Mouse (Mus musculus) heart, embryonic 10.5 days (tissue): ENCODE data around the gene Tpx2. TPM values are rescaled to one million over a fixed set of nuclear protein-coding genes. Genes with fewer than 3 reads are reported as not detected.

Experiments
- DNase-seq: peaks from one replicate; pipeline ENCODE4 v3.0.0-alpha.2; 2017; ENCODE audit warnings: low spot score
- H3K27ac ChIP-seq: fragments of 300-500 bp; sonication (generic); 2 replicates; pipeline ENCODE4 v1.5.1; 2016; ENCODE audit warnings: mild to moderate bottlenecking
- H3K27me3 ChIP-seq: fragments of 300-500 bp; sonication (generic); 2 replicates; pipeline ENCODE4 v1.6.1; 2016; ENCODE audit warnings: mild to moderate bottlenecking; ENCODE audit not compliant: poor library complexity, insufficient read depth, severe bottlenecking
- H3K36me3 ChIP-seq: fragments of 300-500 bp; sonication (generic); 2 replicates; pipeline ENCODE4 v1.6.1; 2016; ENCODE audit warnings: mild to moderate bottlenecking, moderate library complexity
- H3K4me1 ChIP-seq: fragments of 300-500 bp; sonication (generic); 2 replicates; pipeline ENCODE4 v1.6.1; 2016; ENCODE audit warnings: mild to moderate bottlenecking
- H3K4me3 ChIP-seq: fragments of 300-500 bp; sonication (generic); 2 replicates; pipeline ENCODE4 v1.5.1; 2016; ENCODE audit warnings: mild to moderate bottlenecking, moderate library complexity
- H3K9me3 ChIP-seq: fragments of 300-500 bp; sonication (generic); 2 replicates; pipeline ENCODE4 v1.6.1; 2016; ENCODE audit warnings: mild to moderate bottlenecking, moderate library complexity
- whole genome bisulfite sequencing: fragments of 180-500 bp; shearing (Covaris S2); methylation state at CpG from one replicate; pipeline ENCODE4 v1.1.7; 2016; 5-methylcytosine and 5-hydroxymethylcytosine counted together
- polyA plus RNA-seq: library from polyadenylated mRNA; unstranded; fragments of >200 nt; fragmentation: Nextera tagmentation; extraction: Ambion mirVana; gene quantifications from 2 replicates; pipeline ENCODE4 v1.2.1, GENCODE M21; 2016

Gene Tpx2
- polyA plus RNA-seq, 1 experiment from 2014 or later, result 97.0 TPM

- no peak for DNase-seq
- Histone ChIP-seq H3K9me3 (no peaks in the 10 kb centered on the region), H3K36me3 (no peaks in the 10 kb centered on the region), H3K27ac (peak overlapping the region; percentile 69), H3K4me3 (no peak overlapping the region), H3K4me1 (peaks cover 81% of the 10 kb centered on the region), H3K27me3 (peaks cover 46% of the 10 kb centered on the region)
- WGBS, result 39% methylated on average over 14 of the region's 14 CpGs
Observed at GRCm38 (mm10) chr2:152928219-152928987, 80.6 kb downstream of the Tpx2 start.

GRCm38 (mm10) chr2:152928988-152929370 is 81.2 kb downstream of the Tpx2 start:
- no peak overlapping the region for H3K4me3 ChIP-seq
- H3K36me3 ChIP-seq, result no peaks in the 10 kb centered on the region
- DNase-seq, result no peak
- 68% methylated on average over 3 of the region's 3 CpGs for WGBS
- no peaks in the 10 kb centered on the region for H3K9me3 ChIP-seq
- peaks cover 80% of the 10 kb centered on the region for H3K4me1 ChIP-seq
- H3K27ac ChIP-seq, result peak overlapping the region; percentile 13; the same call in 1 of the 2 replicates
- peaks cover 46% of the 10 kb centered on the region for H3K27me3 ChIP-seq

GRCm38 (mm10) chr2:152930276-152930675 is 82.5 kb downstream of the Tpx2 start:
- WGBS, result 29% methylated on average over 2 of the region's 2 CpGs
- H3K4me1 ChIP-seq, result peaks cover 67% of the 10 kb centered on the region
- H3K27me3 ChIP-seq, result peaks cover 50% of the 10 kb centered on the region
- DNase-seq, result no peak
- H3K27ac ChIP-seq, result peak overlapping the region; percentile 49
- no peaks in the 10 kb centered on the region for H3K36me3 ChIP-seq
- H3K9me3 ChIP-seq, result no peaks in the 10 kb centered on the region
- H3K4me3 ChIP-seq, result no peak overlapping the region

- no peak for DNase-seq
- Histone ChIP-seq H3K4me3 (no peak overlapping the region), H3K9me3 (no peaks in the 10 kb centered on the region), H3K36me3 (no peaks in the 10 kb centered on the region), H3K4me1 (peaks cover 54% of the 10 kb centered on the region), H3K27ac (0 out of 2 replicates have a peak overlapping the region, but pooled peaks have one; percentile 8), H3K27me3 (peaks cover 58% of the 10 kb centered on the region)
- 63% methylated on average over 11 of the region's 12 CpGs for WGBS
Observed at GRCm38 (mm10) chr2:152931456-152932160, 83.8 kb downstream of the Tpx2 start.

GRCm38 (mm10) chr2:152933048-152933447 is 85.3 kb downstream of the Tpx2 start, which contains the start of gene Foxs1:
Gene Foxs1, minus strand, starts transcription at chr2:152933208.
- DNase-seq, result no peak

GRCm38 (mm10) chr2:152933614-152934013 is 85.8 kb downstream of the Tpx2 start:
- Histone ChIP-seq H3K27me3 (peaks cover 56% of the 10 kb centered on the region), H3K4me1 (peaks cover 36% of the 10 kb centered on the region), H3K36me3 (no peaks in the 10 kb centered on the region), H3K4me3 (no peak overlapping the region), H3K27ac (no peak overlapping the region), H3K9me3 (no peaks in the 10 kb centered on the region)
- no peak for DNase-seq
- 34% methylated on average over 5 of the region's 5 CpGs for WGBS

More at GRCm38 (mm10) chr2:152933048-152933447, 85.3 kb downstream of the Tpx2 start, which contains the start of gene Foxs1:
- Histone ChIP-seq H3K27ac (peak within 1 kb of the TSS; percentile 44), H3K36me3 (no peaks in the 10 kb centered on the region), H3K9me3 (no peaks in the 10 kb centered on the region), H3K4me1 (peaks cover 41% of the 10 kb centered on the region), H3K4me3 (no peak within 1 kb of the TSS), H3K27me3 (peaks cover 56% of the 10 kb centered on the region)
- WGBS, result 29% methylated on average over 9 of the region's 9 CpGs

- H3K9me3 ChIP-seq, result no peaks in the 10 kb centered on the region
- H3K4me3 ChIP-seq, result no peak overlapping the region
- H3K36me3 ChIP-seq, result no peaks in the 10 kb centered on the region
- peaks cover 87% of the 10 kb centered on the region for H3K27me3 ChIP-seq
- H3K27ac ChIP-seq, result no peak overlapping the region
- H3K4me1 ChIP-seq, result peaks cover 14% of the 10 kb centered on the region
- 10% methylated on average over 4 of the region's 4 CpGs for WGBS
- DNase-seq, result no peak
Observed at GRCm38 (mm10) chr2:152939846-152940245, 92.1 kb downstream of the Tpx2 start.

- Histone ChIP-seq H3K4me3 (no peak overlapping the region), H3K9me3 (no peaks in the 10 kb centered on the region), H3K27me3 (peaks cover 87% of the 10 kb centered on the region), H3K27ac (no peak overlapping the region), H3K4me1 (peaks cover 14% of the 10 kb centered on the region), H3K36me3 (no peaks in the 10 kb centered on the region)
- no peak for DNase-seq
- 82% methylated on average over 6 of the region's 6 CpGs for WGBS
Observed at GRCm38 (mm10) chr2:152941106-152941505, 93.3 kb downstream of the Tpx2 start.

GRCm38 (mm10) chr2:152941776-152942175 is 94.0 kb downstream of the Tpx2 start:
- peaks cover 14% of the 10 kb centered on the region for H3K4me1 ChIP-seq
- no peaks in the 10 kb centered on the region for H3K36me3 ChIP-seq
- H3K4me3 ChIP-seq, result no peak overlapping the region
- H3K9me3 ChIP-seq, result no peaks in the 10 kb centered on the region
- H3K27ac ChIP-seq, result no peak overlapping the region
- no peak for DNase-seq
- WGBS, result 25% methylated on average over 7 of the region's 7 CpGs
- peaks cover 88% of the 10 kb centered on the region for H3K27me3 ChIP-seq

GRCm38 (mm10) chr2:152942898-152943515 is 95.2 kb downstream of the Tpx2 start:
- H3K27me3 ChIP-seq, result peaks cover 99% of the 10 kb centered on the region
- no peaks in the 10 kb centered on the region for H3K9me3 ChIP-seq
- peak overlapping the region; percentile 68 for H3K4me3 ChIP-seq
- peaks cover 14% of the 10 kb centered on the region for H3K4me1 ChIP-seq
- DNase-seq, result no peak
- no peaks in the 10 kb centered on the region for H3K36me3 ChIP-seq
- WGBS, result under 1% methylated on average over 64 of the region's 65 CpGs
- peak overlapping the region; percentile 62 for H3K27ac ChIP-seq

- Histone ChIP-seq H3K27ac (0 out of 2 replicates have a peak overlapping the region, but pooled peaks have one; percentile 62), H3K4me3 (peak overlapping the region; percentile 68), H3K27me3 (peaks cover 99% of the 10 kb centered on the region), H3K4me1 (peaks cover 14% of the 10 kb centered on the region), H3K36me3 (no peaks in the 10 kb centered on the region), H3K9me3 (no peaks in the 10 kb centered on the region)
- WGBS, result 5% methylated on average over 8 of the region's 8 CpGs
- DNase-seq, result no peak
Observed at GRCm38 (mm10) chr2:152943568-152943967, 95.8 kb downstream of the Tpx2 start.

GRCm38 (mm10) chr2:152944013-152944412 is 96.2 kb downstream of the Tpx2 start:
- Histone ChIP-seq H3K4me3 (no peak overlapping the region), H3K4me1 (peaks cover 14% of the 10 kb centered on the region), H3K9me3 (no peaks in the 10 kb centered on the region), H3K27me3 (peaks cover 99% of the 10 kb centered on the region), H3K36me3 (no peaks in the 10 kb centered on the region), H3K27ac (no peak overlapping the region)
- 53% methylated on average over 9 of the region's 9 CpGs for WGBS
- no peak for DNase-seq
